Mouse (Mus musculus): ENCODE data around the gene Ttc9c.

Gene Ttc9c

DNA sequence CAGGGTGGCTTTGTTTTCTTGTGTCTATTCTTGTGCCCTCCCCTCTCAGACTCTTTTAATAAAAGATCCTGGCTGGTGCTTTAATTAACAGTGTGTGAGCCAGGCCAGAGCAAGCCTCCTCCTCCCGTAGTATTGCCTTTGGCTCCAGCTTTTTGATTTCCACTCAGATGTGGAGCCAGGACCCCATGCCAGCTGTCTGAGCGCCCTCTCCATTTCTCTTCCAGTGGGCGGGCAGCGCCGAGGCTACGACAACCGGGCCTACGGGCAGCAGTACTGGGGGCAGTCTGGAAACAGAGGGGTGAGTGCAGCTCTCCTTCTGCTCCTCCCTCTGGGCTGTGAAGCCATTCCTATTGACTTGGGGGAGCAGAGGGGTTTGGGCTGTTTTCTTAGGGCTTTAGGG, 11.5 kb upstream of the Ttc9c start:
- DNase-seq (ENCODE audit: low spot score in 2 of 2) = no peak

DNA sequence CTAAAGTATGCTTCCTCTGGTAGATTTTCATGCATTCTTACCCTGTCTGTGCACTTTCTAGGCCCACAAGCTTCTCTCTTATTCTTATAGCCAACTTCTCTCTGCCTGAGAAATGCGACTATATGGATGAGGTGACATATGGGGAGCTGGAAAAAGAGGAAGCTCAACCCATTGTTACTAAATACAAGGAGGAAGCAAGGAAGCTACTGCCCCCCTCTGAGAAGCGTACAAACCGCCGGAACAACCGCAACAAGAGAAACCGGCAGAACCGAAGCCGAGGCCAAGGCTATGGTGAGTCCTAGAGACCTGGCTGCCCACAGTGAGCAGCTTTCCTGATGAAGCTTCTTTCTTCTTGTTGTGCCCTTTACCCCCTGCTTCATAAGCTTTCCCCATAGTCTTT, 10.5 kb upstream of the Ttc9c start, which contains the start of gene AC129217.1:
TSS of gene AC129217.1 (plus strand) at position 114 of the 400 bp plus-strand sequence.
- no peak for DNase-seq (ENCODE audit: low spot score in 2 of 2)

DNA sequence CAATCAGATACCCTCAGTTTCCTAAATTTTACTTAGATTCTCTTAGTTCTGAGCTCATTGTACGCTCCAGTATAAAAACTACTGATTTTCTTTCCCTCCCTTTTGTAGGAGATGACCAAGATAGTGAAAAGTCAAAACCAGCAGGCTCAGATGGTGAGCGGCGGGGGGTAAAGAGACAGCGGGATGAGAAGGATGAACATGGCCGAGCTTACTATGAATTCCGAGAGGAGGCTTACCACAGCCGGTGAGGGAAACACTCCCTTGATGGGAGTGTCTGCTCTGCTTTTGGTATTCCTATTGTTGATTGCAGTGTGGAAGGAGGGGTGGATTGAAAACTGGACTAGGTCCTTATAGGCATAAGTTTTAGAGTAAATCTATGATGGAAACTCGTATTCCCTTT, 3.6 kb upstream of the Ttc9c start:
- DNase-seq (ENCODE audit: low spot score in 2 of 2) = no peak

DNA sequence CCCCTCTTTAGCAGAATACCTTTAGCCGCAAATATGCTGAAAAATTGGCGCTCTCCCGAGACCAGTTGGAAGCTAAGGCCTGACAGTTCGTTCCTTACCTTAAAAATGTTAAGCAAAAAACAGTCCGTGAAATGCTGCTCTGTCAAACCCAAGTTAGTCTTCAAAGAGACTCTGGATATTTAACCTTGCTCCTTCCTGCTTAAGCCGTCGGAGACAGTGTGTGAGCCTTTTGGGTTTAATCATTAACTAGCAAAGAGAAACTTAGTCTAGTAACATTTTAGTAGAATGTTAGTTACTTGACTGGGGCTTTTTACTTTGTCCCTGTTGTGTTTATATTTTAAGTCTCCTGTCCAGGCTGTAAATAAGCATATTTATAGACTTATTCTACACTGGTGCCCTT, 2.0 kb upstream of the Ttc9c start:
- no peak for DNase-seq (ENCODE audit: low spot score in 2 of 2)

DNA sequence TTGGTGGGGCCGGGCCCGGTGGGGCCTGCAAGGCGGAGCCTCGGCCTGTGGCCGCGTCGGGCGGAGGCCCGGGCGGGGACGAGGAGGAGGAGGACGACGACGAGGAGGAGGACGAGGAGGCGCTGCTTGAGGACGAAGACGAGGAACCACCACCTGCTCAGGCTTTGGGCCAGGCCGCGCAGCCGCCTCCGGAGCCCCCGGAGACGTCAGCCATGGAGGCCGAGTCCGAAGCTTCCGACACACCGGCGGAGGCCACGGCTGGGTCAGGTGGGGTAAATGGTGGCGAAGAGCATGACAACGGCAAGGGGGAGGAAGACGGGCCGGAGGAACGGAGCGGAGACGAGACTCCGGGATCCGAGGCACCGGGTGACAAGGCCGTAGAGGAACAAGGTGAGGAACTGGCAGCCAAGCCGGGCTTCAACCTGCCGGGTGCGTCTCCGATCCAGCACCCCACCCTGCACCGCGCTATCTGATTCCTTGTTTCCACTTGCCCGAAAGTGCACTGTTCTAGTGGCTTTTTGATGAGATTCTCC, 1.4 kb upstream of the Ttc9c start:
- no peak for DNase-seq (ENCODE audit: low spot score in 2 of 2)

DNA sequence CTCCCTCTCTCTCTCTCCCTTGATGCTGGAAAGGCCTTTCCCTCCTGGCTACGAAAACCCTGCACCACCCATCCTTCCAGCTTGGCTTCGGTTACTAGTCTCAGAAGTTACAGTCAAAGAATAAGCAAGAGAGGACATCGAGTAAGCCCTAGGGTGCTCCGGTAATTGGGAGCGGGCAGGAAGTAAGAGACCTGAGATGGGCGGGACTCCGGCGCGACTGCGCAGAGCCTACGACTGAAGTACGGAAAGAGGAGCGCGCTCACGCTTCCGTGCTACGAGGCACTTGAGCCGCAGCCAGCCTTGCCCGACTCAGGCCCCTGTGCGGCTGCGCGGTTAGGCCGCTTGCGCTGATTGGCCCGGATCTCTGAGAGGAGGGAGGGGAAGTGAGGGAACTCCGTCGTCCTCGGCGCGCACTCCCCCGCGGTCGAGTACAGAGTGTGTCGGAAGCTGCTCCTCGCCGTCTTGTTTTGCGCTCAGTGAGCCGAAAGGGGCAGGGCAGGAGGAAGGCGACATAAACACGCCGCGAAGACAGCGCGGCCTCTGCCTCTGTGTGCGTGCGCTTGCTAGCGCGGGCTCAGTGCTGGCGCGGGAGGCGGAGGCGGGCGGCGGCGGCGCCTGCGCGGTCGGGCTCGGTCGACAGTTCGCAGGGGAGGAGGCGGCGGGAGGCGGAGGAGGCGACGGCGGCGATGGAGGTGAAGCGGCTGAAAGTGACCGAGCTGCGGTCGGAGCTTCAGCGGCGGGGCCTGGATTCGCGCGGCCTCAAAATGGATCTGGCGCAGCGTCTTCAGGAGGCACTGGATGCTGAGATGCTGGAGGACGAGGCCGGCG, 677 bp upstream of the Ttc9c start, which contains the start of gene Hnrnpul2:
TSS of gene Hnrnpul2 (plus strand) at position 415 of the 828 bp plus-strand sequence.
- DNase-seq (ENCODE audit: low spot score in 2 of 2) = peak; percentile 94 to 98

DNA sequence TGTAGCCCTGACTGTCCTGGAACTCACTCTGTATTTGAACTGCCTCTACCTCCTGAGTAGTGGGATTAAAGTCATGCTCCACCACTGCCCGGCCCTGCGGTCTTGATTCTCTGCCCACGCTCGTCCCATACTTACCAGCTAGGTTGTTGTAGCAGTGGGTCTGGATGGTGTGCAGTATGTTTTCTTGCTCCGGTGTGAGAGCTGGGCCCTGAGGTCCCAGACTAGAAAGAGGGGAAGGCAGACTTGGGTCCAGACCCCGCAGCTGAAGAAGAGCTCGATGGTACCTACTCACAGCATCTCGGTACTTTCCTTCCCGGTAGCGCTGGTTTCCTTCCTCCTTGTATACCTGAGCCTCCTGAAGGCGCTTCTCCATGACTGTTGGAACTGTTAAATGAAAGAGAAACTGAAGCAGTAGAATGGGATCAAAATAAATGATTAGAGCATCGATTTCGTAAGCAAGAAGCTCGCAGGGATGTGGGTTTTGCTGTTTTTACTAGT, 783 bp downstream of the Ttc9c start:
- no peak for DNase-seq (ENCODE audit: low spot score in 2 of 2)

DNA sequence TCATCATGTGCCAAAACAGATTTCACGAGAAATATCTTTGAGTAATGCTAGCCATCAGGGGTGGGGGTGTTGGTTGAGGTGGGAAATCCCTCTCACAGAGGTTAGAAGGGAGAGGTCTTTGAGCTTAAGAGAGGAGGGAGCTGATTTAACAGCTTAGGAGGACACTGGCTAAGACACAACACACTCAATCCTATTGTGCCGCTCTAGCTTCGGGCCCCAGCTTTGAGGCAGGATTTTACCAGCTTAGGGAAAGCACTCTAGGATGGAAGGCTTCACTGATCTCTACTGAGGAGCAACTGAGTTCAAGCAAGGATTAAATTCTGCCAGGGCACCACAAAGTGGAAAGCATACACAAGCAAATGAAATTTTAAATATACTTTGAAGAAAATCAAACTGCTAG, 2.1 kb downstream of the Ttc9c start:
- no peak for DNase-seq (ENCODE audit: low spot score in 2 of 2)

DNA sequence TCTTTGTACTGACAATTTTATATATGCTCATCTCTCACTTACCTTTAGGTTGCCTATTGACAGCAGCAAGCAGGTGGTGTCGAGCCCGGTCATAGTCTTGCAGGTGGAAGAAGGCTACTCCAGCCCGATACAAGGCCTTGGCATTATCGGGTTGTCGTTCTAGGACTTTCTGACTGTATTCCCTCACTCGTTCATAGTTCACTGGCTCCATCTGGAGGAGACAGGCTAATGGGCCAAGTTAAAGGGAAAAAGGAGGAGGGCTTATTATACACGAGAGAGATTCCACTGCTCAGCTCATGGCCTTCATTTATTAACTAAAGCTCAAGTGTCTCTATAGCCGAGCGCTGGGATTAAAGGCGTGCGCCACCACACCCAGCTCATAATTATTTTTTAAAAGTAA, 3.3 kb downstream of the Ttc9c start:
- DNase-seq (ENCODE audit: low spot score in 2 of 2) = no peak

DNA sequence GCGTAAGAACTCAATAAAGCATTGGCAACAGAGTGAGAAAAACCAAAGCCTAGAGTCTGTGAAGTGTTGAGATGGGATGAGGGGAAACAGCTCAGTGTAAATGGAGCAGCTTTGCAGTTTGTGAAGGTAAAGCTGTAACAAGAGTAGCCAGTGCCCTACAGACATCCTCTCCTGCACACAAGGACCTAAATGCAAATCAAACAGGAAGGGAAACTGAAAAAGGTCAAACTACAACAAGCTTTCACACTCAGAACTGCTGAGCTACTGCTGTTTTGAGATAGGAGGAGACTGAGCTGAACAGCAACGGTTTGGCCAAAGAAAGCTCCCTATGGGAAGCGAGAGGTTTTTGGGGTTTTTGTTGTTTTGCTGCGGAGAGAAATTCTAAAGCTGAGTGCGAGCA, 12.3 kb downstream of the Ttc9c start:
- DNase-seq (ENCODE audit: low spot score in 2 of 2) = no peak

DNA sequence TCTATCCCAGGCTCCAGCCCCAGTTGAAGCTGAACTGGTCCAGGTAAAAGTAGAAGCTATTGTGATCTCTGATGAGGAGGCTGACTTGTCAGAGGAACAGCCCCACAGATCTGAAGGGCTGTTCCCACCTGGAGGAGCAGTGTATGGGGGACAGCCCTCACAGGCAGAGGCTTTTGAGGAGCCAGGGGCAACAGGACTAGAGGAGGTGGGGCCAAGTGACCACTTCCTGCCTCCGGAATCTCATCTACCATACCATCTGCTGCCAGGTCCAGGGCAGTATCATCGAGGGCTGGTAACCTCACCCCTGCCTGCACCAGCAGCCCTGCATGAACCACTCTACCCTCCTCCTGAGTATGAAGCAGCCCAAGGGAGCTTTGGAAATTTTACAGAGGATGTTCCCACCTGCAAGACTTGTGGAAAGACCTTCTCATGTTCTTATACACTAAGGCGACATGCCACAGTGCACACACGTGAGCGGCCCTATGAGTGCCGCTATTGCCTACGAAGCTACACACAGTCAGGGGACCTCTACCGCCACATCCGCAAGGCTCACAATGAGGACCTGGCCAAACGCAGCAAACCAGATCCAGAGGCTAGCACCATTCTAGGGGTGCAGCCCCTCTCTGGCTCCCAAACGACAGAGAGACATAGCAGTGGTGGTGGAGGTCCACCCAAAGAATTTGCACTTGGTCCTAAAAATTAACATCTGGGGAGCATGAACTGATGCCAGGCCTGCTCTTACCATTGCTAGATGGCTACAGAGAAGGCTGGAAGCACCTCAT, 15.1 kb downstream of the Ttc9c start:
- DNase-seq (ENCODE audit: low spot score in 2 of 2) = no peak

DNA sequence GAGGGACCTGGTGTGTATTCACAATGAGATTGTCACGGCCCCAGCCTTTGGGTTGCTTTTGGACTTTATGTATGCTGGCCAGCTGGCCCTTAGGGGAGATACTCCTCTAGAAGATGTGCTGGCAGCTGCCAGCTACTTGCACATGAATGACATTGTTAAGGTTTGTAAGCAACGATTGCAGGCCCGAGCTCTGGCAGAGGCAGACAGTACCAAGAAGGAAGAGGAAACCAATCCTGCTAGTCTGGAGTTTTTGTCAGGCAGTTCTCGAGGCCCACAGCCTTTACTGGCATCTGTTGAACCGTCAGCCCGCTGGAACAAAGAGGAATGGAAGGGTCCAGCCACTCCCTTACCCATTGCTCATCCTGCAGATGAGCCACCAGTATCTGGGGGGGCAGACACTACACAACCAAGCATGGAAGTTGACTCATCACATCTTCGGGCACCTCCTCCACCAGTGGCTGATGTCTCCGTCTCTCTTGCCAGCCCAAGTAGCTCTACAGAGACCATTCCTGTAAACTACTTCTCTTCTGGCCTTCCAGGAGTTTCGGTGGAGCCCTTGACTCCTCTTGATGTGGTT, 15.8 kb downstream of the Ttc9c start:
- no peak for DNase-seq (ENCODE audit: low spot score in 2 of 2)

DNA sequence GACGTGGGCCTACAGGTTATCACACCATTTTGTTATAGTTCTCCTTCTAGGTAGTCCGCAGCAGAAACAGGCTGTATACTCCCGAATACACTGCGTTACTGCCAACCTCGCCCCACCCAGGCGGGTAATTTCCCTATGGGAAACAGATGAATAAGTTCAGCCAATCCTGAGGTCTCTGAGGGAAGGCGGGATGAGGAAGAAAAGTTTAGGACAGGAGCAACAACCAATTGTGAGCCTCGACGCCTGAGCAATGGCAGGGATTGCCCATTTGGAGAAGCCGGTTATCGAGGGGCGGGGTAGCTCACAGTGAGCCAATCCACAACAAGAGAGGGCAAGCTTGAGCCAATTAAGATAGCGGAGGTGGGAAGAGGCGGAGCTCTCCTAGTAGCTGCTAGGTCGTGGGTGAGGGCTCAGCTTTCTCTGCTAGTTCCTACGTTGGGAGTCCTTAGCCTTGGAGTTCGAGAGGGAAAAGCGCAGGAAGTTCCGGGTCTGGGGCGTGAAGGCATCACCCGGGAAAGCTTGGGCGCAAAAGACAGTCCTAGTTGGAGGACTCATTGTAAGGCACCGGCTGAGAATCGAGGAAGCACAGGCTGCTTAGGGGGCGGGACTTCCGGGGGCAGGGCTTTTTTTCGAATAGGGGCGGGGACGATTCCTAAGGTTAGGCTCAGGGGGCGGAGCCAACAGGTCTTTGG, 16.9 kb downstream of the Ttc9c start, which contains the start of gene Zbtb3:
TSS of gene Zbtb3 (plus strand) at position 426 of the 692 bp plus-strand sequence.
- DNase-seq (ENCODE audit: low spot score in 2 of 2) = peak; percentile 88 to 94

DNA sequence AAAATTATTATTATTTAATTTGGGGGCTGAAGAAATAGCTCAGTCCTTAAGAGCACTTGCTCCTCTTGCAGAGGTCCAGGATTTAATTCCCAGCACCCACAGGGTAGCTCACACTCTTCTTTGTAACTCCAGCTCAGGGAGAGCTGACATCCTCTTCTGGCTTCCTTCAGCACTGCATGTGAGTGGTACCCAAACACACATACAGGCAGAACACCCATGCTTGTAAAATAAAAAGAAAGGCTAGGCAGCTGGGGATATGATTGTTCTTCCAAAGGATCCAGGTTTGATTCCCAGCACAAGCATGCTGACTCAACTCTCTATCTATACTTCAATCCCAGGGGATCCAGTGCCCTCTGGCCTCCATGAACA, 20.2 kb downstream of the Ttc9c start:
- no peak for DNase-seq (ENCODE audit: low spot score in 2 of 2)

DNA sequence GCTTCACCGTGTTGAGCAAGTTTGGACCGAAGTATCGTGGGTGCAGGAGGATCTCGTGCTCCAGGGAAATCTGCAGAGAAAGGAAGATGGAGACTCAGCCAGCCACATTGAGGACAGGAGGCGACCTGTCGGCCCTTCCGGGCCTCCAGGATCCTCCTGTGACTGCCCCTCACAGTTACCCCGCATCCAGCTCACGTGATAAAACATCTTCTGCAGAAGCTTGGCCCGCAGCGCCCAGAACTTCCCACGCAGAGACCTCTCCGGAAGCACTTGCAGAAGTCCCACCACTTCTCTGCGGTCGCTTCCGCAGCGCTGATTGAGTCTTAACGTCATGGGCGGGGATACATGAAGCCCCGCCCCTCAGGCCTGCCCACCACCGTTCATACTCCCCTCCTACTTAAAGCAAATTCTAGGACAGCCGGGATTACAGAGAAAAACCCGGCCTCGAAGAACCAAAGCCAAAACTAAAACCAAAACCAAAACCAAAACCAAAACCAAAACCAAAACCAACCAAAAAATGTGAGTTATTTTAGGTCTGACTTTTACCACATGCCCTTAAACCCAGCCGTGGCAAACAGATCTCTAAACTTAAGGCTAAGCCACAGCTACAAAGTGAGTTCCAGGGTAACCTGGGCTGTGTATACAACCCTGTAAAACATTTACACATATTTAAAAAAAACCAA, 20.7 kb downstream of the Ttc9c start, which contains the start of gene Polr2g:
TSS of gene Polr2g (minus strand) at position 314 of the 683 bp plus-strand sequence.
- DNase-seq (ENCODE audit: low spot score in 2 of 2) = peak; percentile 83 to 91

DNA sequence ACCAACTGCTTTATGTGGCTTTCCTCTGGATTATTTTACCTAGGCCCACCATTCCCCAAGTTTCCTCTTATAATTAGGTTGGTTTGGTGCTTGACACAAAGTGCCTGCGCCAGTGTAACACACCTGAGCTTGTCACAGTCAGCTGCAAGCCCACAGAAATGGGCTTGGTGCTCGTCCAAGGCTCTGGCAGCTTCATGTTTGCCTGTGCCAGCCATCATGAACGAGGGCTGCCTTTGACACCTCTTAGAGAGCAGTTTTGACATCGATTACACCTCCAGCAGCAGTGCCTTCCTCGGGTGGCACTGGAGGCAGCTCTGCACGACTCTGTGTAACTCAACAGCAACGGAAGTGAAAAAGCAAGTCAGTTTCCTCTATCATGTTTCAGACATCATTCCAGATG, 29.0 kb downstream of the Ttc9c start:
- no peak for DNase-seq (ENCODE audit: low spot score in 2 of 2)

DNA sequence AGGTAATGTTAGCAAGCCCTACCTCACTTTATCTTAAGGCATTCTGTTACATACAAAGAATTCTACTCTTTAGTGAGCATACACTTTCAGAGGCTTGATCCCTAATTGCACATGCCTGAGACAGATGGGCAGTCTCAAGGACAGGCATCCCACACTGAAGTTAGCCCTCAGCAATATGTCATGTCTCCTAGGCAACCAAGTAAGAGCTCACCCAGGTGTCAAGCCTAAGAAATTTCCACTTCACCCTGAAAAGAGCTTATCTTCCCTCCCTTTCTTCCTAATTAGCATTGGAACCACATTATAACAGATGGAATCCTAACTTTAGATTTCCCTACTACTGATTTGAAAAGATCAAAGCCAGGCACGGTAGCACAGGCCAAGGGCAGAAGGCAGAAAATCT, 30.0 kb downstream of the Ttc9c start:
- DNase-seq (ENCODE audit: low spot score in 2 of 2) = no peak

DNA sequence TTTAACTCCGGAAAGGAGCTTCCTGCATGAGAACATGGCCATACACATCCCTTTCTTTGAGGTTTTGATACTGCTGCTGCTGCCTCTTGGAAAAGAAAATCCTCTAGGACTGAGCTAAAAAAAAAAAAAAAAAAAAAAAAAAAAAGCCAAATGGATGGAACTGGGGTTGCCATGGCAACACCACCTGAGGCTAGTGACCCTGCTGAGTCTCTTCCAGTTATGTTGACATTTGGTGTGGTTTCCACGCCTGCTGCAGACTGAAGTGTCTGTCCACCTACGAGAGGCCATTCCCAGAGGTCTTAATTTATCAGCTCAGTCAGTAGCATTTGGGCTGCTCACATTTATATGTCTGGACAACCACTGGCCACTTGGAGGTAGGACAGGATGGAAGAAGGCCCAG, 30.6 kb downstream of the Ttc9c start:
- DNase-seq (ENCODE audit: low spot score in 2 of 2) = no peak

DNA sequence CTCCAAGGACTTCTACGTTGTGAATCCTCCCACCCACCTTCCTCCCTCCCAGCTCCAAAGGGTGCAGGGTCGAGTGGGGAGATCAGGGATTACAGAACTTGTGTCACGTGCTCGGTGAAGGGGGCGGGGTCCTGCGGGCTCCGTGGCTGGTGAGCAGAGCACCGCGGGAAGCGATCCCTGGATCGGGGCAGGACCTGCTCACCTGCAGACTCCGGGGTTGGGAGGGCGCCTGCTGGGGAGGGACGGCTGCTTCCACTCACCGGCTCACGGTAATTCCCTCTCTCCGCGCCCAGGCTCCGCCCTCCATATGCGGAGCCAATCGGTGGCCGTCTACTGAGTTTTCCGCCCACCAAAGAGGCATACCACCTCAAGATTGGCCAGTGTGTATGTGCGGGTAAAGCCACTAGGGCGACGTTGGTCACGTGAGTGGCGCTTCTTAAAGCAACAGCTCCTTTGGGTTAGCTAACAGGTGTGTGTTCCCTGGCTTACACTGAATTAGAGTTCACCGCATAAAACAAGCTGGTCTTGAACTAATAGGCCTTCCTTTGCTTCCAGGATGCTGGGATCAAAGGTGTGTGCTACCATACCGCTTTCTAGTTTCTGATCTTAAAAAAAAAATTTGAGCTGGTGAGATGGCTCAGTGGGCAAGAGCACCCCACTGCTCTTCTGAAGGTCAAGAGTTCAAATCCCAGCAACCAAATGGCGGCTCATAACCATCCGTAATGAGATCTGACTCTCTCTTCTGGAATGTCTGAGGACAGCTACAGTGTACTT, 32.9 kb downstream of the Ttc9c start, which contains the start of gene Taf6l:
TSS of gene Taf6l (minus strand) at position 410 of the 774 bp plus-strand sequence.
- peak; percentile 84 to 90 for DNase-seq (ENCODE audit: low spot score in 2 of 2)

DNA sequence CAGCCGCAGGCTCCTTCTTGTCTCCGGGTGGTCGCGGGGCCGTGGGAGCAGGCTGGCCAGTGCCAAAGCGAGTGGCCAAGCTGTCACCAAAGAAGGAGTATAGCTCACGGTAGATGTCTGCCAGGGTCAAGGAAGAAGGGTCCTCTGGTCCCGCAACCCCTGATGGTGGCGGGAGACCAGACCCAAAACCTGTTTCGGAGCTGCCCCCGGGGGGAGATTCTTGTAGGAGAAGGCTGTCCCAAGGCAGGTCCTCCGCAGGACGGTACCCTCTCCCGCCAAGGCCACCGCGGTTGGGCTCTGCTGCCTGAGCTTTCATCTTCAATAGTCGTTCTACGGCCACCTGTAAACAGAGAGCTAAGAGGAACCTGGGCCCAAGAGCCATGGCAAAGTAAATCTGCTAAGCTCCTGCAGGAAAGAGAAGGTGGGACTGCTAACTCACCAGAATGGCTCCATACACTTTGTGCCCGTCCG, 44.1 kb downstream of the Ttc9c start:
- peak in 1 of 2 experiments; percentile 23 for DNase-seq (ENCODE audit: low spot score in 2 of 2)

Data from urinary bladder, postnatal 36 days (tissue).